ENCODE assay signal across 14 mouse cellular contexts in the genomic region with DNA sequence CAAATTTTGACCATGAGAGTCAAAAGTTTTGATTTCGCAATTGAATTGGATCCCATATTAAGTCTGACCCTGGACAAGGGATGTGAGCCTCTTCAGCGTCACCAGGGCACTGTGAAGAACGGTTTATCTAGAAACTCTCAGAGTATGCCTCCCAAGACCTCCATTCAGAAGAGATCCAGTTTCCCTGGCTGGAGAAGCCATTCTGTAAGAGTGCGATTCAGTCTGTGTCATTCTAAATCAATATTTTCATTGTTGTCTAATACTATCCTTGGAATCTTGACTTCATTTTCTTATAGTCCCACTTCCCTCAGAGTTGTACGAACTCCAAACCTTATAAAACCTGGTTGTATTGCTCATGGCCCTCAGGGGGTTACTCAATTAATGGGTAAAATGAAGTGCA.
"Had no signal": no experiment of that assay in that cellular context is flagged by ENCODE, and none has a peak within 500 bp of the region (broad histone marks: within the 10 kb centered on the region; RNA-seq: fewer than 3 reads in every experiment).

No protein-coding gene starts in this region.

- H3K4me3 ChIP-seq: left cerebral cortex, adult 2 months; limb, embryonic 10.5 days; liver, embryonic 13.5 days; lung, embryonic 15.5 days; megakaryocyte, embryonic 14.5 days; neural tube, embryonic 15.5 days had no signal

- DNase-seq: kidney, adult 8-10 months; kidney, postnatal 14 days; liver, embryonic 13.5 days; liver, postnatal 0 days; lung, postnatal 14 days; thymus, adult 18-20 months; thymus, postnatal 25 days had no signal

- H3K27me3 ChIP-seq: liver, embryonic 13.5 days; lung, embryonic 15.5 days; megakaryocyte, embryonic 14.5 days; neural tube, embryonic 15.5 days had no signal

- H3K9ac ChIP-seq: liver, embryonic 13.5 days; liver, postnatal 0 days; lung, embryonic 15.5 days; neural tube, embryonic 15.5 days had no signal

- H3K4me1 ChIP-seq: liver, embryonic 13.5 days; lung, embryonic 15.5 days; megakaryocyte, embryonic 14.5 days had no signal

- ATAC-seq: liver, postnatal 0 days had no signal

- H3K9me3 ChIP-seq: limb, embryonic 10.5 days; liver, embryonic 13.5 days; lung, embryonic 15.5 days; megakaryocyte, embryonic 14.5 days; neural tube, embryonic 15.5 days had no signal

- H3K4me2 ChIP-seq: liver, embryonic 13.5 days; lung, embryonic 15.5 days; midbrain, embryonic 11.5 days; neural tube, embryonic 15.5 days had no signal

- H3K27ac ChIP-seq: left cerebral cortex, adult 2 months; liver, embryonic 13.5 days; lung, embryonic 15.5 days; macrophage had no signal

- H3K36me3 ChIP-seq: limb, embryonic 10.5 days; liver, embryonic 13.5 days; lung, embryonic 15.5 days; neural tube, embryonic 15.5 days had no signal
